Mouse (Mus musculus) hematopoietic stem cell, adult 5-6 weeks (primary cell): Measurements from ENCODE around the gene N4bp3. TPM values are rescaled to one million over a fixed set of nuclear protein-coding genes. Genes with fewer than 3 reads are reported as not detected.

Experiments used
- total RNA-seq: library from RNA; stranded (forward); fragments of 172-1452, 232-1000 nt; gene quantifications from 2 replicates; pipeline ENCODE4 v1.2.3, GENCODE M21; 2017

The N4bp3 gene
- total RNA-seq, 1 experiment from 2014 or later, result 5.7 TPM

Other genes starting within 250 kb of the N4bp3 start
- gene Phykpl, start 66.1 kb downstream of the N4bp3 start, total RNA-seq, result 13.7 and 22.3 TPM in 2 replicates
- 761 and 1,232 TPM in 2 replicates for gene Hnrnpab, start 44.0 kb downstream of the N4bp3 start, total RNA-seq
- gene Nhp2, start 31.1 kb downstream of the N4bp3 start, total RNA-seq, result 64.8 and 83.2 TPM in 2 replicates
- 15.6 and 27.8 TPM in 2 replicates for gene Rmnd5b, start 14.9 kb downstream of the N4bp3 start, total RNA-seq
- 0.25 TPM in 1 of 2 replicates, not detected in the other for gene D930048N14Rik, start 112 bp upstream of the N4bp3 start, total RNA-seq
- 18.0 and 18.5 TPM in 2 replicates for gene 0610009B22Rik, start 38.0 kb upstream of the N4bp3 start, total RNA-seq
- 7.1 and 8.4 TPM in 2 replicates for gene Sec24a, start 112.8 kb upstream of the N4bp3 start, total RNA-seq
- 35.1 and 50.3 TPM in 2 replicates for gene Sar1b, start 112.8 kb upstream of the N4bp3 start, total RNA-seq
- gene Jade2, start 206.8 kb upstream of the N4bp3 start, total RNA-seq, result 16.3 and 17.0 TPM in 2 replicates